Mouse (Mus musculus) lung, adult 2 months (tissue): ENCODE data around the gene Cdkl5.

Source experiments
- CTCF ChIP-seq: fragments of 200-500 bp; IDR thresholded peaks from 2 replicates; pipeline ENCODE4 v1.5.1; 2011; ENCODE audit warnings: mild to moderate bottlenecking, low read length, control low read depth; ENCODE audit not compliant: insufficient read depth
- POLR2A ChIP-seq: fragments of 200-500 bp; IDR thresholded peaks from 2 replicates; pipeline ENCODE4 v1.6.1; 2011; ENCODE audit warnings: low read depth, mild to moderate bottlenecking, control low read depth, low read length, borderline replicate concordance; ENCODE audit errors: extremely low read depth

- TF ChIP-seq CTCF = no peak
- no peak for TF ChIP-seq POLR2A
Observed at GRCm38 (mm10) chrX:160928870-160929269, 65.6 kb downstream of the Cdkl5 start.
